Mouse (Mus musculus) megakaryocyte, embryonic 14.5 days (primary cell): ENCODE results near the gene Brd7. TPM values are rescaled to one million over a fixed set of nuclear protein-coding genes. Genes with fewer than 3 reads are reported as not detected.

Source experiments
- H3K27me3 ChIP-seq: replicated peaks from 2 replicates; pipeline ENCODE3; 2012; ENCODE audit warnings: inconsistent platforms
- H3K36me3 ChIP-seq: replicated peaks from 2 replicates; pipeline ENCODE3; 2012; ENCODE audit warnings: low read length, inconsistent platforms, mixed read lengths
- H3K4me1 ChIP-seq: 2 replicates; pipeline ENCODE4 v1.6.1; 2012; ENCODE audit warnings: inconsistent platforms
- H3K4me3 ChIP-seq: replicated peaks from 2 replicates; pipeline ENCODE3; 2012; ENCODE audit warnings: moderate library complexity, mild to moderate bottlenecking, inconsistent platforms
- H3K9me3 ChIP-seq: 2 replicates; pipeline ENCODE4 v1.6.1; 2012; ENCODE audit warnings: inconsistent platforms
- FLI1 ChIP-seq: IDR thresholded peaks from 2 replicates; pipeline ENCODE4 v1.6.1; 2012; ENCODE audit warnings: low read length, inconsistent platforms, mixed read lengths
- GATA1 ChIP-seq: IDR thresholded peaks from 3 replicates; pipeline ENCODE4 v1.6.1; 2012; ENCODE audit warnings: mixed read lengths, low read length, inconsistent platforms, borderline replicate concordance
- polyA plus RNA-seq: library from polyadenylated mRNA; stranded (reverse); fragments of >175 nt; gene quantifications from 2 replicates; pipeline ENCODE4 v1.2.3, GENCODE M21; 2012; ENCODE audit warnings: low replicate concordance; ENCODE audit not compliant: insufficient read depth

The Brd7 gene
- polyA plus RNA-seq, 1 experiment: 80.4 TPM

DNA sequence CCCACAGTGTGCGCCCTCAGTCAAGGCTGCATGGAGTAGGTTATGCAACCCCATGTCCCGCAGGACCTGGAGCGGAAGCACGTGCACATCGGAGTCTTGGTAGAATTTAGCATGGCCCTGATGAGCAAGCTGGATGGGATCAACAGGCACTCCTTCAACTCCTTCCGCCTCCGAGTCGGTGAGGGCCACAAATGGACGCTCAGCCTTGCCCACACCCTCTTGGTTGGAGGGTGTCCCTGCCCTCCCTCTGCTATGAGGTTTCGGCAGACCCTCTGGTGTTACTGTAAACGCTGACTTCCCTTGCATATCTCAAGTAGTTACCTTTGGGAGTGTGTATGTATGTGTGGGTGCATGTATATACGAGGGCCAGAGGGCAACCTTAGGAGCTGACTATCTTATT is 35.7 kb downstream of the Brd7 start:
- Histone ChIP-seq H3K27me3 (no peaks in the 10 kb centered on the region), H3K4me1 (no peaks in the 10 kb centered on the region), H3K4me3 (no peak overlapping the region), H3K9me3 (no peaks in the 10 kb centered on the region), H3K36me3 (peaks cover 100% of the 10 kb centered on the region)
- TF ChIP-seq GATA1 (no peak), FLI1 (no peak)

GRCm38 (mm10) chr8:88325795-88326194 is 36.2 kb downstream of the Brd7 start:
- TF ChIP-seq GATA1 (no peak), FLI1 (no peak)

DNA sequence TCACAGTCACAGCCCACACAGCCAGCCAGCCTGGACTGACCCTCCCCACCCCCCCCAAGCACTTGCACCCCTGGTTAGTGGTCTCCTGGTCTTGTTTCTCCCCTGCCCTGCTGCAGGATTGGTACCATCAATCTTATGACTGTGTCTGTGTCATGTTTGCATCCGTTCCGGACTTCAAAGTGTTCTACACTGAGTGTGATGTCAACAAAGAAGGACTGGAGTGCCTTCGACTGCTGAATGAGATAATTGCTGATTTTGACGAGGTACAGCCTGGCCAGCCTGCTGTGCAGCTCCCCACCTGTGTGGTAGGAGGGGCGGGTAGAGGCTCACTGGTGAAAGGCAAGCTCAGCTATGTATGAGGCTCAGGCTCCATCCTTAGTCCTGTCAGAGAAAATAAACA is 36.7 kb downstream of the Brd7 start:
- no peak for TF ChIP-seq GATA1
- TF ChIP-seq FLI1: no peak
- H3K9me3 ChIP-seq: no peaks in the 10 kb centered on the region
- no peaks in the 10 kb centered on the region for H3K27me3 ChIP-seq
- H3K4me1 ChIP-seq: no peaks in the 10 kb centered on the region
- H3K4me3 ChIP-seq: no peak overlapping the region
- H3K36me3 ChIP-seq: peaks cover 100% of the 10 kb centered on the region

More at GRCm38 (mm10) chr8:88325795-88326194, 36.2 kb downstream of the Brd7 start:
- Histone ChIP-seq H3K27me3 (no peaks in the 10 kb centered on the region), H3K9me3 (no peaks in the 10 kb centered on the region), H3K4me1 (no peaks in the 10 kb centered on the region), H3K4me3 (no peak overlapping the region), H3K36me3 (peaks cover 100% of the 10 kb centered on the region)

- peaks cover 100% of the 10 kb centered on the region for H3K36me3 ChIP-seq
- H3K4me3 ChIP-seq: no peak overlapping the region
- no peaks in the 10 kb centered on the region for H3K9me3 ChIP-seq
- TF ChIP-seq FLI1: no peak
- no peak for TF ChIP-seq GATA1
- no peaks in the 10 kb centered on the region for H3K27me3 ChIP-seq
- no peaks in the 10 kb centered on the region for H3K4me1 ChIP-seq
These were observed 37.2 kb downstream of the Brd7 start for GRCm38 (mm10) chr8:88324760-88325159.

DNA sequence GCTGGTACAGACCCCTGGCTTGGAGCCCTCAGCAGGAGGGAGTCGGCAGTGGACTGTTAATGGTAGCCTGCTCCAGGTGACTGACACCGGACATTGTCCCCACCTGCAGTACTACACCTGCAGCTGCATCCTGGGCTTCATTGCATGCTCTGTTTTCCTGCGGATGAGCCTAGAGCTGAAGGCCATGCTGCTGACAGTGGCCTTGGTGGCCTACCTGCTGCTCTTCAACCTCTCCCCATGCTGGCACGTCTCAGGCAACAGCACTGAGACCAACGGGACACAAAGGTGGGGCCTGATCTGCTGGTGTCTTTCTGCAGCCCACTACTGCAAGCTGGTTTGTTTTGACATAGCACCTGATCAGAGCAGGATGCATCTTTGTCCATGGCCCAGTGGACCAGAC is 38.5 kb downstream of the Brd7 start:
- Histone ChIP-seq H3K36me3 (peaks cover 100% of the 10 kb centered on the region), H3K4me3 (no peak overlapping the region), H3K27me3 (no peaks in the 10 kb centered on the region), H3K4me1 (peaks cover 3% of the 10 kb centered on the region; the same call in 1 of the 2 replicates), H3K9me3 (no peaks in the 10 kb centered on the region)
- TF ChIP-seq GATA1 (no peak), FLI1 (no peak)

GRCm38 (mm10) chr8:88321387-88321786 is 40.6 kb downstream of the Brd7 start:
- Histone ChIP-seq H3K36me3 (peaks cover 100% of the 10 kb centered on the region), H3K4me3 (no peak overlapping the region), H3K4me1 (peaks cover 3% of the 10 kb centered on the region; the same call in 1 of the 2 replicates), H3K9me3 (no peaks in the 10 kb centered on the region), H3K27me3 (no peaks in the 10 kb centered on the region)
- TF ChIP-seq FLI1: no peak
- TF ChIP-seq GATA1: no peak

- Histone ChIP-seq H3K36me3 (peaks cover 100% of the 10 kb centered on the region), H3K9me3 (no peaks in the 10 kb centered on the region), H3K4me3 (no peak overlapping the region), H3K4me1 (peaks cover 7% of the 10 kb centered on the region; the same call in 1 of the 2 replicates), H3K27me3 (no peaks in the 10 kb centered on the region)
- TF ChIP-seq GATA1: no peak
- no peak for TF ChIP-seq FLI1
These were observed 41.9 kb downstream of the Brd7 start for GRCm38 (mm10) chr8:88320134-88320533.

DNA sequence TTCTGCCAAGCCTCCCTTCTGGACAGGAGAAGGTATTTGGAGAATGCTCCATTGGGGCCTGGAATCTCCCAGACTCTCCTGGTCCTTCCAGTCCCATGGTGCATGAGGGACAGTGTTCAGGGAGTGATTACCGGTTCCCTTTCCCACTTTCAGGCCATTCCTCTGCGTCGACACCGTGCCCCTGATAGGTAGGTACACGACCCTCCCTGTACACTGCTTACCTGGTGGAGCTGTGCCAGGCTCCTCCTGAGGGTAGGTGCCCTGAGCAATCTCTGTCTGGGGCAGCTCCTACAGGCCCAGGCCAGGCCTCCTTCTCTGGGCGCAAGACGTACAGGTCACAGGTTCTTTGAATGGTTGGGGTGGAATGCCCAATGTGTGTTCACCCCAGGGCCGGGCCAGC is 43.8 kb downstream of the Brd7 start:
- TF ChIP-seq FLI1 (no peak), GATA1 (no peak)
- peaks cover 100% of the 10 kb centered on the region for H3K36me3 ChIP-seq
- H3K4me3 ChIP-seq: no peak overlapping the region
- no peaks in the 10 kb centered on the region for H3K27me3 ChIP-seq
- no peaks in the 10 kb centered on the region for H3K9me3 ChIP-seq
- H3K4me1 ChIP-seq: peaks cover 10% of the 10 kb centered on the region; the same call in 1 of the 2 replicates

GRCm38 (mm10) chr8:88317341-88317740 is 44.7 kb downstream of the Brd7 start:
- TF ChIP-seq GATA1 (no peak), FLI1 (no peak)
- Histone ChIP-seq H3K27me3 (no peaks in the 10 kb centered on the region), H3K36me3 (peaks cover 100% of the 10 kb centered on the region), H3K4me3 (no peak overlapping the region), H3K4me1 (peaks cover 10% of the 10 kb centered on the region; the same call in 1 of the 2 replicates), H3K9me3 (no peaks in the 10 kb centered on the region)

- H3K9me3 ChIP-seq: no peaks in the 10 kb centered on the region
These were observed 45.7 kb downstream of the Brd7 start for GRCm38 (mm10) chr8:88316139-88316931.

More at GRCm38 (mm10) chr8:88316139-88316931, 45.7 kb downstream of the Brd7 start:
- Histone ChIP-seq H3K36me3 (peaks cover 99% of the 10 kb centered on the region), H3K4me3 (no peak overlapping the region), H3K27me3 (no peaks in the 10 kb centered on the region), H3K4me1 (peaks cover 10% of the 10 kb centered on the region; the same call in 1 of the 2 replicates)
- TF ChIP-seq GATA1 (no peak), FLI1 (no peak)
